Mouse (Mus musculus): ENCODE data around the gene Txnl4b.

DNA sequence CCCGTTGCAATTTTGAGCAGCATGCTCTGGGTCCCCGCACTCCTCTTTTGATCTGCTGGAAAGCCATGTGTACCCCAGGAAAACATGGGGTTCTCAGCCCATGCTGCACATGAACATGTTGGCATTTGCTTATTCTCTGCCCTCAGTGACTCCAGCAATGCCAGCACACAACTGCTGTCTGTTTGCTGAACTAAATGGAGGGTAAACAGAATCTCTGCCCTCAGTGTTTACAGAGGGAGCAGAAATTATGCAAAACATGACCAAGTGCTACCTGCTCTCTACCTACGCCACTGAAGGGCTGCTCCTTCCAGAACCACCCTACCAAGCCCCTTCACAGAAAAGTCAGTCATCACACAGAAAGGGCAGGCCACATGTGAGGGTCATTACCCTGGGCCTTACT, 19.1 kb downstream of the Txnl4b start:
- TF ChIP-seq ZMIZ1 (IDR thresholded peaks at IDR 0.05; ENCODE audit: low read depth, low read length) (no peak), EP300 (IDR thresholded peaks at IDR 0.05; ENCODE audit: low read length) (no peak), USF1 (IDR thresholded peaks at IDR 0.05; ENCODE audit: low read depth, low read length) (no peak), CTCF (conservative IDR thresholded peaks at IDR 0.05 in 1 of 2, IDR thresholded peaks at IDR 0.05 in 1 of 2; ENCODE audit: low read depth in 2 of 2, low read length in 2 of 2) (no peak), POLR2A (IDR thresholded peaks at IDR 0.05; ENCODE audit: low read depth, low read length) (no peak), E2F4 (IDR thresholded peaks at IDR 0.05; ENCODE audit: insufficient replicate concordance, low read depth, low read length) (no peak), MXI1 (IDR thresholded peaks at IDR 0.05; ENCODE audit: low read depth, low read length) (no peak), CHD1 (IDR thresholded peaks at IDR 0.05; ENCODE audit: low read depth, low read length) (no peak), NELFE (IDR thresholded peaks at IDR 0.05; ENCODE audit: low read depth, low read length) (no peak), ZNF384 (IDR thresholded peaks at IDR 0.05; ENCODE audit: low read depth, low read length) (no peak)

Measured in CH12.LX (cell line).